Mouse (Mus musculus) monocyte, adult 5-6 weeks (primary cell): ENCODE results near the gene Tmem210. TPM values are rescaled to one million over a fixed set of nuclear protein-coding genes. Genes with fewer than 3 reads are reported as not detected.

Experiments used
- ATAC-seq: fragments of 153-309, 156-312 bp; replicated peaks from 2 replicates; pipeline ENCODE4 v1.8.0; 2017; ENCODE audit warnings: mild to moderate bottlenecking; ENCODE audit not compliant: low TSS enrichment, insufficient number of reproducible peaks, severe bottlenecking, poor library complexity, low FRiP score
- total RNA-seq: library from RNA; stranded (forward); fragments of 200-1000, 200-491, 200-594 nt; gene quantifications from 3 replicates; pipeline ENCODE4 v1.2.3, GENCODE M21; 2017

Tmem210 gene
- total RNA-seq, 1 experiment from 2014 or later: not detected

- ATAC-seq: no peak
Observed at GRCm38 (mm10) chr2:25326036-25326435, 38.1 kb downstream of the Tmem210 start.

- ATAC-seq: no peak
Observed at GRCm38 (mm10) chr2:25328440-25328839, 40.5 kb downstream of the Tmem210 start.

- ATAC-seq: no peak
Observed at GRCm38 (mm10) chr2:25331470-25331869, 43.5 kb downstream of the Tmem210 start.

GRCm38 (mm10) chr2:25332286-25333160 lies 44.6 kb downstream of the Tmem210 start, which contains the start of gene Man1b1:
Gene Man1b1, plus strand, starts transcription at chr2:25332338.
- ATAC-seq: peak; percentile 97

- no peak for ATAC-seq
Observed at GRCm38 (mm10) chr2:25333569-25333968, 45.6 kb downstream of the Tmem210 start.

- 0 out of 2 replicates have a peak, but pooled peaks have one; percentile 9 for ATAC-seq
Observed at GRCm38 (mm10) chr2:25338303-25338702, 50.4 kb downstream of the Tmem210 start.

Other genes with a start within 250 kb of the Tmem210 start
- 7.6 to 28.3 TPM (median 20.0 TPM) in 3 replicates for gene Nsmf, start 233.8 kb upstream of the Tmem210 start, total RNA-seq
- gene Entpd8, start 207.8 kb upstream of the Tmem210 start, total RNA-seq: not detected in 3 replicates
- 0.78 TPM in 1 of 3 replicates, not detected in the others for gene Noxa1, start 193.0 kb upstream of the Tmem210 start, total RNA-seq
- 22.3 to 51.8 TPM (median 24.4 TPM) in 3 replicates for gene Nrarp, start 107.4 kb upstream of the Tmem210 start, total RNA-seq
- 28.8 to 64.7 TPM (median 31.0 TPM) in 3 replicates for gene Tor4a, start 91.3 kb upstream of the Tmem210 start, total RNA-seq
- gene Nelfb, start 76.7 kb upstream of the Tmem210 start, total RNA-seq: 82.8 to 113 TPM (median 105 TPM) in 3 replicates
- not detected in 3 replicates for gene Stpg3, start 73.5 kb upstream of the Tmem210 start, total RNA-seq
- gene Fam166a, start 69.4 kb upstream of the Tmem210 start, total RNA-seq: not detected in 3 replicates
- gene Tubb4b, start 63.4 kb upstream of the Tmem210 start, total RNA-seq: 161 to 206 TPM (median 166 TPM) in 3 replicates
- not detected in 3 replicates for gene Slc34a3, start 53.8 kb upstream of the Tmem210 start, total RNA-seq
- not detected in 3 replicates for gene Rnf224, start 51.4 kb upstream of the Tmem210 start, total RNA-seq
- not detected in 3 replicates for gene Rnf208, start 45.9 kb upstream of the Tmem210 start, total RNA-seq
- not detected in 3 replicates for gene Cysrt1, start 45.7 kb upstream of the Tmem210 start, total RNA-seq
- gene AL732309.1, start 41.3 kb upstream of the Tmem210 start, total RNA-seq: 4.5 to 4.9 TPM in 2 of 3 replicates, not detected in the other
- 12.2 to 16.8 TPM (median 15.6 TPM) in 3 replicates for gene Tmem203, start 32.7 kb upstream of the Tmem210 start, total RNA-seq
- 7.1 to 9.2 TPM (median 8.4 TPM) in 3 replicates for gene Tprn, start 25.5 kb upstream of the Tmem210 start, total RNA-seq
- gene Ssna1, start 15.7 kb upstream of the Tmem210 start, total RNA-seq: 31.8 to 50.4 TPM (median 32.4 TPM) in 3 replicates
- 42.6 to 64.9 TPM (median 43.8 TPM) in 3 replicates for gene Anapc2, start 15.7 kb upstream of the Tmem210 start, total RNA-seq
- gene Lrrc26, start 1.8 kb downstream of the Tmem210 start, total RNA-seq: not detected in 3 replicates
- 0.49 TPM in 1 of 3 replicates, not detected in the others for gene Grin1, start 31.0 kb downstream of the Tmem210 start, total RNA-seq
- gene Man1b1, start 44.2 kb downstream of the Tmem210 start, total RNA-seq: 31.6 to 66.4 TPM (median 33.3 TPM) in 3 replicates
- gene Dpp7, start 68.2 kb downstream of the Tmem210 start, total RNA-seq: 24.8 to 101 TPM (median 57.4 TPM) in 3 replicates
- gene Uap1l1, start 77.5 kb downstream of the Tmem210 start, total RNA-seq: 6.6 to 19.5 TPM (median 12.9 TPM) in 3 replicates
- gene Sapcd2, start 84.2 kb downstream of the Tmem210 start, total RNA-seq: 4.3 TPM in 1 of 3 replicates, not detected in the others
- not detected in 3 replicates for gene Entpd2, start 107.7 kb downstream of the Tmem210 start, total RNA-seq
- not detected in 3 replicates for gene Npdc1, start 111.2 kb downstream of the Tmem210 start, total RNA-seq
- gene Fut7, start 135.1 kb downstream of the Tmem210 start, total RNA-seq: 8.9 to 13.9 TPM (median 11.0 TPM) in 3 replicates
- gene Abca2, start 140.6 kb downstream of the Tmem210 start, total RNA-seq: 16.8 to 46.8 TPM (median 17.5 TPM) in 3 replicates
- gene Clic3, start 168.7 kb downstream of the Tmem210 start, total RNA-seq: not detected in 3 replicates
- 21.4 to 39.6 TPM (median 32.9 TPM) in 3 replicates for gene Paxx, start 172.9 kb downstream of the Tmem210 start, total RNA-seq
- not detected in 3 replicates for gene Ptgds, start 181.9 kb downstream of the Tmem210 start, total RNA-seq
- not detected in 3 replicates for gene Lcn12, start 205.8 kb downstream of the Tmem210 start, total RNA-seq
- gene Fbxw5, start 212.6 kb downstream of the Tmem210 start, total RNA-seq: 33.3 to 58.1 TPM (median 38.6 TPM) in 3 replicates
- gene C8g, start 213.6 kb downstream of the Tmem210 start, total RNA-seq: not detected in 3 replicates